Mouse (Mus musculus): ENCODE measurements at regions not wholly inside any gene's neighbourhood (a gene's known extent, or its start where the extent isn't known, plus 50 kb on each side); places are given as distances from the start of the nearest gene placed in this dataset.

DNA sequence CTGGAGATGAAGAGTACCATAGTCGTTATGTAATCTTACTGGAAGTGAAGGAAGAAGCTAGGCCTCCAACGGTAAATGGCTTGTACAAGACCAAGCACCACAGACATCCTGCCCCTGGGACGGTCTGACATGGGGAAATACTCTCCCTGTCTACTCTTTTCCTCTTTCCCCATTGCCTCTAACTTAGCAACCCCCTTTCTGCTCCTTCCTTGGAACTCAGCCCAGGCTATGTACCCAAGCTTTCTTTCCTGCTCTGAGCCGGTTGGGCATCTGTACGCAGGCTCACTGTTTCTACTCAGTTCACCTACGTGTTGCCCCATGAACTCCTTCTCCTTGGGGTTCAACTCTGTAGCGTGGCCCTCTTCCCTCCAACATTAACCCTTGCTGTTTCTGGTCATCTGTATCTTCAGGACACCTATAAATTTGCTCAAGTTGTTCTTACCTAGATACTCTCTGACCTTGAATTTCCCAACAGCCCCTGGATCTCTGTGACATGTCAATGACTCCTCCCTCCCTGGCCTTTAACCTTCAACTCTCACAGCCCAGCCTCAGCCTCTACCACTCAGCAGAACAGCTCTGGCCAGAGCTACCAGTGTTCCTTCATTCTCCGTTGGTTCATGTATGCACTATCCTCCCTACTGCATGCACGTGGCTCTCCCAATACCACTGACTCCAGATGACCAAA, 71.0 kb upstream of the Usp24 start:
- Histone ChIP-seq H3K27me3 (no peaks in the 10 kb centered on the region), H3K9ac (no peak overlapping the region), H3K4me3 (no peak overlapping the region), H3K9me3 (replicated peaks) (no peaks in the 10 kb centered on the region), H3K4me2 (replicated peaks) (no peak overlapping the region), H3K4me1 (no peaks in the 10 kb centered on the region), H3K27ac (no peak overlapping the region), H3K36me3 (no peaks in the 10 kb centered on the region)
- WGBS = 88% methylated on average over 9 of the region's 9 CpGs
- no peak for ATAC-seq (ENCODE audit: low FRiP score)

GRCm38 (mm10) chr4:106246695-106247094, 69.3 kb upstream of the Usp24 start:
- Histone ChIP-seq H3K9ac (no peak overlapping the region), H3K27me3 (no peaks in the 10 kb centered on the region), H3K4me1 (no peaks in the 10 kb centered on the region), H3K9me3 (replicated peaks) (no peaks in the 10 kb centered on the region), H3K4me3 (no peak overlapping the region), H3K36me3 (no peaks in the 10 kb centered on the region), H3K27ac (no peak overlapping the region), H3K4me2 (replicated peaks) (no peak overlapping the region)
- WGBS = 76% methylated on average over 2 of the region's 2 CpGs
- no peak for ATAC-seq (ENCODE audit: low FRiP score)

DNA sequence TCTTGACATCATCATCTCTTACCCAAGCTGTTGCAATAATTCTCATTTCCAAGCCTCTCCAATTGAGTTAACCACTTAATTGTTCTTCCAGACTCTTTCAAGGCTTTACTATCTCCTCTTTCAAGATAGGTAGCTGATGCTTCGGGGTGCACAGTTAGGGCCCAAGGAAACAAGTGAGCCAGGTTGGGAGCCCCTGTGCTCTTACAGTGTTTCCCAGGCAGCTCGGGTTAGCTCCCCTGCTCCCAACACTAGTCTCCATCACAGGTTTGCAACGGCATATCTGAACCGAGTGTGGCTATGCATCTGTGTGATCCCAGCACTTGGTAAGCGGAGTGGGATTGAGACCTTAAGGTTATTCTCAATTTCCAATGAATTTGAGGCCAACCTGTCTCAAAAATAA, 68.6 kb upstream of the Usp24 start:
- 93% methylated on average over 5 of the region's 5 CpGs for WGBS
- H3K27me3 ChIP-seq = no peaks in the 10 kb centered on the region
- H3K9ac ChIP-seq = no peak overlapping the region
- H3K9me3 ChIP-seq (replicated peaks) = no peaks in the 10 kb centered on the region
- no peak overlapping the region for H3K27ac ChIP-seq
- H3K4me3 ChIP-seq = no peak overlapping the region
- no peaks in the 10 kb centered on the region for H3K36me3 ChIP-seq
- no peak overlapping the region for H3K4me2 ChIP-seq (replicated peaks)
- ATAC-seq (ENCODE audit: low FRiP score) = no peak
- no peaks in the 10 kb centered on the region for H3K4me1 ChIP-seq

GRCm38 (mm10) chr4:106248272-106248671, 67.7 kb upstream of the Usp24 start:
- Histone ChIP-seq H3K27ac (no peak overlapping the region), H3K27me3 (no peaks in the 10 kb centered on the region), H3K4me2 (replicated peaks) (no peak overlapping the region), H3K4me1 (no peaks in the 10 kb centered on the region), H3K36me3 (no peaks in the 10 kb centered on the region), H3K9me3 (replicated peaks) (no peaks in the 10 kb centered on the region), H3K9ac (no peak overlapping the region), H3K4me3 (no peak overlapping the region)
- WGBS = 94% methylated on average over 8 of the region's 8 CpGs
- ATAC-seq (ENCODE audit: low FRiP score) = no peak

DNA sequence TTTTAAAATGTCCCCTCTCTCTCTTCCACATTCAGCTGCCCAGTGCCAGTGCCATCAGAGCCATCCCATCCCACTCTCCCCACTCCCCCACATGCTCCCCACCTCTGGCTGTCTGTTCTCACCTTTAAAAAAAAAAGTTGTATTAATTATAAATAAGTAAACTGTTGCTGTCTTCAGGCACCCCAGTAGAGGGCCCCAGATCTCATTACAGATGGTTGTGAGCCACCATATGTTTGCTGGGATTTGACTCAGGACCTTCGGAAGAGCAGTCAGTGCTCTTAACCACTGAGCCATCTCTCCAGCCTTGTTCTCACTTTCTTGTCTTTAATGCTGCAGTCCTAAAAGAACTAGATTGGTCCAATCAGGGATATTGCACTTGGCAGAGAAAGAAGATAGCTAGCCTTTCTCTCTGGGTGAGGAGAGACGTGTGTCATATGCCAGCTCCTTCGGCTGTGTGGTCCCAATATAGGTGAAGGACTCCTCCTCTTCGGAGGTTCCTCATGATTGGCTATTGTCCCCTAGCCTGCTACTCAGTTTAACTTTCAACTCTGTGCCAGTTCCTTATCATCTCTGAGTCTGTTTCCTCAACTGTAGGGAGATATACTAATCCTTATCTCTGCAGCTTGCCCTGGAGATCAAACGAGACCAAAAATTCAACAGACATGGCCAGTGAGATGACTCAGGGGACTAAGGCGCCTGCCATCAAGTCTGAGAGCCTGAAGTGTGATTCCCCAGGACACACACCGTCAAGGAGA, 66.8 kb upstream of the Usp24 start:
- no peaks in the 10 kb centered on the region for H3K36me3 ChIP-seq
- H3K4me3 ChIP-seq = no peak overlapping the region
- H3K4me1 ChIP-seq = no peaks in the 10 kb centered on the region
- no peak for ATAC-seq (ENCODE audit: low FRiP score)
- H3K4me2 ChIP-seq (replicated peaks) = no peak overlapping the region
- H3K9ac ChIP-seq = no peak overlapping the region
- no peak overlapping the region for H3K27ac ChIP-seq
- H3K27me3 ChIP-seq = no peaks in the 10 kb centered on the region
- WGBS = 87% methylated on average over 7 of the region's 7 CpGs
- no peaks in the 10 kb centered on the region for H3K9me3 ChIP-seq (replicated peaks)

DNA sequence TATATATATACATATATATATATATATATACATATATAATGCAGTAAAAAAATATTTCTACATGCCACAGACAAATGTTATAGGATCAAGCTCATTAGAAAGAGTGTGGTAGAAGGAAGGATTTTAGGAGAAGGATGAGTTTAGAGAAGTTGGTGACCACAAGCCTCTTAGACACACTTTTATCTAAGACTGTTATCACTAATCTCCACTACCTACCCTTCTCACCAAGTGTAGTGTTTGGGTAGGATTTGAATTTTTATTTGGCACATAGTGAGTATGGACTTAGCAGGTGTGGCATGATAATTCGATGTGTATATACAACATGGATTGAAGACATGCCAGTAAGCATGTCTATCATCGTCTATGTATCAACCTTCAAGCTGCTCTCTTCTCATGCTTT, 66.0 kb upstream of the Usp24 start:
- Histone ChIP-seq H3K36me3 (no peaks in the 10 kb centered on the region), H3K4me1 (no peaks in the 10 kb centered on the region), H3K9me3 (replicated peaks) (no peaks in the 10 kb centered on the region), H3K27me3 (no peaks in the 10 kb centered on the region), H3K9ac (no peak overlapping the region), H3K27ac (no peak overlapping the region), H3K4me3 (no peak overlapping the region), H3K4me2 (replicated peaks) (no peak overlapping the region)
- WGBS = 91% methylated on average over 2 of the region's 2 CpGs
- ATAC-seq (ENCODE audit: low FRiP score) = no peak

- H3K4me2 ChIP-seq (replicated peaks) = no peak overlapping the region
- no peak for ATAC-seq (ENCODE audit: low FRiP score)
- H3K9me3 ChIP-seq (replicated peaks) = no peaks in the 10 kb centered on the region
- peaks cover 2% of the 10 kb centered on the region; the same call in 1 of the 2 replicates for H3K4me1 ChIP-seq
- no peak overlapping the region for H3K9ac ChIP-seq
- H3K4me3 ChIP-seq = no peak overlapping the region
- H3K27ac ChIP-seq = no peak overlapping the region
- WGBS = 100% methylated on average over 1 of the region's 1 CpGs
- no peaks in the 10 kb centered on the region for H3K36me3 ChIP-seq
- no peaks in the 10 kb centered on the region for H3K27me3 ChIP-seq
Measured at GRCm38 (mm10) chr4:106251430-106251829, 64.6 kb upstream of the Usp24 start.

DNA sequence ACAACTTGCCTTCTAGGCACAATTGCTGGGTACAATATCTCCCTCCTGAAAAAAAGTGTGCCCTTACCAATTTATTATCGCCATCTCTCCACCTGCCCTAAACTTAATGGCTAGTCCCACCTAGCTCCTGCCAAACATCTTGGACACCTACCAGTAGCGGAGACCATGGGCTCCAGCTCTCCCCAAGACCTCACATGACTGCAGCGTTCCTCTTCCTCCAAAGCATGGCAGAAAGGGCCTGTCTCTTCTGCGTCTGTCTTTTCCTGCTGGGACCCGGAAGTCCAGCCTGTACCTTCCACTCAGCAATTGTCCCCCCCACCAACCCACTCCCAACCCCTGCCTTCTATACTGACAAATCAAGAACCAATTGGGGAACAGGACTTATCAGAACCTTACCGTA, 63.1 kb upstream of the Usp24 start:
- Histone ChIP-seq H3K4me3 (no peak overlapping the region), H3K27ac (no peak overlapping the region), H3K27me3 (no peaks in the 10 kb centered on the region), H3K36me3 (no peaks in the 10 kb centered on the region), H3K9me3 (replicated peaks) (no peaks in the 10 kb centered on the region), H3K9ac (no peak overlapping the region), H3K4me2 (replicated peaks) (no peak overlapping the region), H3K4me1 (peaks cover 4% of the 10 kb centered on the region; the same call in 1 of the 2 replicates)
- 94% methylated on average over 6 of the region's 6 CpGs for WGBS
- ATAC-seq (ENCODE audit: low FRiP score) = no peak

DNA sequence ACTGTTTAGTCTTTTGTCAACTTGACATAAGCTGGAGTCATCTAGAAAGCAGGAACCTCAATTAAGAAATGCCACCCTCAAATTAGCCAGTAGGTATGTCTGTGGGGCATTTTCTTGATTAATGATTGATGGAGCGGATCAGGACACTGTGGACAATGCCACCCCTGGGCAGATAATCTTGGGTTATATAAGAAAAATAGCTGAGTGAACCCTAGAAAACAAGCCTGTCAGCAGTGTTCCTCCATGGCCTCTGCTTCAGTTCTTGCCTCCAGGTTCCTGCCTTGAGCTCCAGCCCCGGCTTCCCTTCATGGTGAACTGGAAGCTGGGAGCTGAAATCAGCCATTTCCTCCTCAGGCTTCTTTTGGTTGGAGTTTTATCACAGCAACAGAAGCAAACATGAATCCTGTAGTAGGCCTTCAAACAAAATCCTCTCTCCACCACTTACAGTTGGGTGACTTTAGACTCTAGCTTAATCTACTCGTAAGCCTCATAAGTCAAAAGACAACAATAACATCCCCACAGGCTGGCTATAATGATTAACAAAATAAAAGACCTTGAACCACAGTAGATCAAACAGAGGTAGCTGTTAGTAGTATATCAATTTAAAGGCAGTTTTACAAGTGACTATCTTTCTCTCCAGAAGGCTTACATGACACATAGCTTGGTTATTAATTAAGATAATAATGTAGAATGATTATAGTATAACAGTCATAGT, 61.1 kb upstream of the Usp24 start:
- no peak for ATAC-seq (ENCODE audit: low FRiP score)

DNA sequence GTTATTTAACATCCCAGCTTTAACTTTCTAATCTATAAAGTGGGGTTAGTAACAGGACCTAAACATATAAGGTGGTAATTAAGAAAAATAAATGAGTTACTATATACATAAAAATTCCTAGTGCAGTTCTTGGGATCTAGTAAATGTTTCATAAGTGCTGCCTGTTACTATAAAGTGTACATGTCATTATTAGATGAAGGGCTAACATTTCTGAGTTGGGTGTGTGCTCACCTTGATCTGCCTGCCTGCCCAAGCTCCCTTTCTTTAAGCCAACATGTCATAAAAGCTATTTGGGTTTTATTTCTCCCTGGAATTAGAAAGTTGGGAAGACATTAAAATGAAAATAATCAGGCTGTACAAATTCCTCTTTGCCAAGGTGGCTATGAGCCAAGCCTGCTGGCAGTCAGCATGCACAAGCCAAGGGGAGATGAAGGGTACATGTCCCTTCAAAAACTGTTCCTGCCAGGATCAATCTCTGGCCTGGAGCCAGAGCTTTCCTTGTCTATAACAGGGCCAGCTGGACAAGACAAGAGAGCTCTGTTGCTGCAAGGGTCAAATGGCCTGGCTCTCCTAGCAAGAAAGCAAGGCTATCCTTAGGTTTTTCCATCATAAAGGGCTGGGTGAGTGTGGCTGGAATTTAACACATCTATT, 59.9 kb upstream of the Usp24 start:
- Histone ChIP-seq H3K4me3 (no peak overlapping the region), H3K4me2 (replicated peaks) (no peak overlapping the region), H3K27me3 (no peaks in the 10 kb centered on the region), H3K36me3 (no peaks in the 10 kb centered on the region), H3K27ac (peak overlapping the region; percentile 3; the same call in 1 of the 2 replicates), H3K9me3 (replicated peaks) (no peaks in the 10 kb centered on the region), H3K4me1 (peaks cover 4% of the 10 kb centered on the region; the same call in 1 of the 2 replicates), H3K9ac (no peak overlapping the region)
- ATAC-seq (ENCODE audit: low FRiP score) = no peak

More for the DNA sequence above, 61.1 kb upstream of the Usp24 start:
- Histone ChIP-seq H3K27ac (no peak overlapping the region), H3K9ac (no peak overlapping the region), H3K4me2 (replicated peaks) (no peak overlapping the region), H3K27me3 (no peaks in the 10 kb centered on the region), H3K9me3 (replicated peaks) (no peaks in the 10 kb centered on the region), H3K36me3 (no peaks in the 10 kb centered on the region), H3K4me1 (peaks cover 4% of the 10 kb centered on the region; the same call in 1 of the 2 replicates), H3K4me3 (no peak overlapping the region)
- WGBS = 85% methylated on average over 3 of the region's 3 CpGs

- no peaks in the 10 kb centered on the region for H3K9me3 ChIP-seq (replicated peaks)
- no peak overlapping the region for H3K4me2 ChIP-seq (replicated peaks)
- H3K36me3 ChIP-seq = no peaks in the 10 kb centered on the region
- ATAC-seq (ENCODE audit: low FRiP score) = no peak
- no peak overlapping the region for H3K4me3 ChIP-seq
- H3K27ac ChIP-seq = no peak overlapping the region
- 84% methylated on average over 3 of the region's 3 CpGs for WGBS
- H3K9ac ChIP-seq = no peak overlapping the region
- H3K4me1 ChIP-seq = peaks cover 2% of the 10 kb centered on the region; the same call in 1 of the 2 replicates
- no peaks in the 10 kb centered on the region for H3K27me3 ChIP-seq
Measured at GRCm38 (mm10) chr4:106261404-106261803, 54.6 kb upstream of the Usp24 start.

- H3K4me3 ChIP-seq = no peak overlapping the region
- no peaks in the 10 kb centered on the region for H3K36me3 ChIP-seq
- H3K9ac ChIP-seq = no peak overlapping the region
- 77% methylated on average over 3 of the region's 3 CpGs for WGBS
- H3K9me3 ChIP-seq (replicated peaks) = no peaks in the 10 kb centered on the region
- no peak for ATAC-seq (ENCODE audit: low FRiP score)
- no peaks in the 10 kb centered on the region for H3K27me3 ChIP-seq
- H3K4me1 ChIP-seq = no peaks in the 10 kb centered on the region
- H3K27ac ChIP-seq = no peak overlapping the region
- no peak overlapping the region for H3K4me2 ChIP-seq (replicated peaks)
Measured at GRCm38 (mm10) chr4:106261901-106262560, 54.0 kb upstream of the Usp24 start.
